Mouse (Mus musculus) embryo, embryonic 9.5 days (tissue): ENCODE data around the gene Gpr143.
"Not testable (repeated sequence)": the region's sequence is repeated elsewhere in the genome, so short reads cannot be mapped to it uniquely, and the experiment has no call there.

Experiments used
- DNase-seq: peaks from one replicate; pipeline ENCODE4 v3.0.0-alpha.2; 2017; ENCODE audit errors: extremely low spot score

The Gpr143 gene

GRCm38 (mm10) chrX:152781720-152782403 lies at the start of gene Gpr143:
Gene Gpr143 (plus strand): TSS chrX:152781921.
- peak; percentile 4 for DNase-seq

DNA sequence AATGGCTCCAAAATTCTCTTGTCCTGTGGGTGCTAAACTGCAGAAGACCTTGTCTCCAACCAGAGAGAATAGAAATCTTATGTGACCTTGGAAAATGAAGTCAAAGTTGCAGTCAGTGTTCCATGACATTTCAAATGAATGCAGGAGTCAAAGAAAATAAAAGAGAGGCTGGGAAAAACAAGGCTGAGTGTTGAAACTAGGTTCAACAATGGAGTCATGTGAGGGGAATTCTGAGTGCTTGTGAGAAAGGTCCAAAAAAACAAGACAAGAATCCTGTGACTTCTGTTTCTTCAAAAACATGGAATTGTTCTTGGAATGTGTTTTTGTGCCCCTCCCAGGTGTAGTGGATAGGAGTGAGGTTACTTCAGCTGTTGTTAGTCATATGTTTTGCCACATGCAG lies 46.4 kb upstream of the Gpr143 start:
- DNase-seq, result no peak

DNA sequence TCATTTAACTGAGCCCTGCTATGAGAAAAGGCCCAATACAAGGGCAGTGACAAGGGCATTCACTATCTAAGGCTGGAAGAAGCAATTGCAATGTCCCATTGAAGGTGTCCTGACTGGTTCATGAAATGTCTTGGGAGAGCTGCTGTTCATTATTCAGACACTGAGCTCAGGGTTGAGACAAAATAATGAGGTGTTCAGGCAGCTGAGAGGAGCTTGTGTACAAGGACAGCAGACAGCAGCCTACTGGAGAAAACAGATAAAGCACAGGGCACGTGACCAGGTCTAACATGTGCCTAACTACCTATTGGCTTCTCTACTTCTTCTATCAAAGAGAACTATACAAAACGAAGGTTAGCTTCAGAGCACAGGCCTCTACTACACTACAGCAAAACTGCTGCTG lies 43.5 kb upstream of the Gpr143 start:
- DNase-seq, result no peak

- DNase-seq, result no peak
These were observed 42.9 kb upstream of the Gpr143 start for GRCm38 (mm10) chrX:152738759-152739368.

- no peak for DNase-seq
These were observed 38.1 kb upstream of the Gpr143 start for GRCm38 (mm10) chrX:152743642-152744041.

- no peak for DNase-seq
These were observed 35.8 kb upstream of the Gpr143 start for GRCm38 (mm10) chrX:152745925-152746324.

DNA sequence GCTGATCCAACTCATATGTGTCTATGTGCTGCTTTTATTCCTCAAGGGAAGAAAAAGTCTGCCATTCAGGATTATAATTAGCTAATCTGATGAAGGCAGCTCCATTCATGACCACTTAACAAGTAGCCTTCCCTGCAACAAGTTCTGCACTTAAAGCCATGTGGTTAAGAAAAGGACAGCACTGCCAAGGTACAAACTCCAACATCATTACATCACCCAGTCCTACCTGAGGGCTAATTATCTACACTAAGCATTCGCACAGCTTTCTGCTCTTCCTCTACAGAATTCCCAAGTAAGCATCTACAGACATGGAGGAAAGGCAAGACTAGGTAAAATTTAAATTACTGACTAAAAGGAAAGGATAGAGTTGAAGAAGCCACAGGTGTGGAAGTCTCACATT lies 25.9 kb upstream of the Gpr143 start:
- no peak for DNase-seq

GRCm38 (mm10) chrX:152756293-152756692 lies 25.4 kb upstream of the Gpr143 start:
- no peak for DNase-seq

- no peak for DNase-seq
These were observed 19.3 kb upstream of the Gpr143 start for GRCm38 (mm10) chrX:152762437-152762836.

DNA sequence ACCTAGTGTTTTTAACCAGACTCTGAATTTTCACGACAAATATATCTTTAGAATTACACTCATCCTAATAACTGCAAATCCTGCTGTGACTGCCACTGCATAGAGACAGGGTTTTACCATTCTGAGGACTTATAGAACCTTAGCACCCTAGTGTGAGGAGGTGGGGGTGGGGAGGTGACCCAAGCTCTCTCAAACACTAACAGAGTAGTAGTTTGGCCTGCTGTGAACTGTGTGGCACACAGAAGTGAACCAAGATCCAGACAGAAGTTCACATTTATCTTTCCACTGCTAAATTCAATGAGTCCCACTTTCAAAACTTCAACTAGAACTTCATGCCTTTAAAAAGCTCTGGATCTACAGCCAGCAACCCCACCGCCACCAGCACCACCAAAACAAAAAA lies 18.9 kb upstream of the Gpr143 start:
- DNase-seq, result no peak

DNA sequence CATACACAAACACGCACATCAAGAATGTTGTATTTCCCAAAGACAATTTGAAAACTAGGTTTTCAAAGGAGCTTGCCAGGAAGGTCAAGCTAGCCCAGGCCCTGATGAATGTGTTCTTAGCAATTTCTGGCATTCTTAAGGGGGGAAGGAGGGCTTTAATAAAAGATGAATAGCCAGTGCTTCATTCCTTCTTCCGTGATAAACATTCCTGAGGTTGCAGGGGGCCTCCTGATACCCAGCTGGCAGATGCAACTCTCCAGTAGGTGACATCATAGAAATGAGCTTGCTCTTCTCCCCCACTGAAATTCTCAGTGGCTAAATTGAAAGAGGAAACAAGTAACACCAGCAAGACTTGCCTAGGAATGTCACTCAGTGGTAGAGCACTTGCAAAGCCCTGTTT lies 17.6 kb upstream of the Gpr143 start:
- DNase-seq, result no peak

DNA sequence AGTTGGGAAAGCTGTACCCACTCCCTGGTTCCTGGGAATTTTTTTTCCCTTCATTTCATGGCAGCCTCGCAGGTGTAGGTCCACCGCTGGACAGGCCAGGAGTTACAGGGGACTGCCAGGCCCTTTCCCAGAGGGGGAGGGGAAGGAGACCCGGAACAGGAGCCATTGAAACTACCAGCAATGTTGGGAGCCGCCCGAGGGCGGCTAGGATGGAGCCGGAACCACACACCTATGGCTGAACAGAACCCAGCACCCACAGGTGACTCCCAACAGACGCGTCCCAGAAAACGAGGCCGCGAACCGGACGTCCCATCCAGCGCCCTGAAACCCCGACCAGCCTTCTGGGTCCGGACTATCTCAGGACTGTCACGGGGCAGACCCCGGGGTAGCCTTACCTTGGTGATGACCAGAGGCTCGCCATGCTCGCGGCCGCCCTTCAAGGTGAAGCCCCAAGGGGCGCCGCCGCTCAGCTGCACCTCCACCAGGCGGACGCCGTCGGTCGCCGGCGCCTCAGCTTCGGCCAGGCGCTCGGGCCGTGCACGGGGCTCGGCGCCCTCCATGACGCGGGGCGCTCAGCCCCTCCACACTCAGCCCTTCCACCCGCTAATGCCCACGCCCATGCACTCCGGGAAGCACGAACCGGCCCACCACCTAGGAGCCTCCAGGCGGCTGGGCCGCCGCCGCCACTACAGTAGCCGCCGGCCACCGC lies 12.7 kb upstream of the Gpr143 start, which contains the start of gene Shroom2:
Gene Shroom2 (minus strand): TSS at position 575 of the 709 bp plus-strand sequence.
- peak; percentile 27 for DNase-seq

GRCm38 (mm10) chrX:152769600-152770157 lies 12.0 kb upstream of the Gpr143 start:
- DNase-seq, result peak; percentile 79

DNA sequence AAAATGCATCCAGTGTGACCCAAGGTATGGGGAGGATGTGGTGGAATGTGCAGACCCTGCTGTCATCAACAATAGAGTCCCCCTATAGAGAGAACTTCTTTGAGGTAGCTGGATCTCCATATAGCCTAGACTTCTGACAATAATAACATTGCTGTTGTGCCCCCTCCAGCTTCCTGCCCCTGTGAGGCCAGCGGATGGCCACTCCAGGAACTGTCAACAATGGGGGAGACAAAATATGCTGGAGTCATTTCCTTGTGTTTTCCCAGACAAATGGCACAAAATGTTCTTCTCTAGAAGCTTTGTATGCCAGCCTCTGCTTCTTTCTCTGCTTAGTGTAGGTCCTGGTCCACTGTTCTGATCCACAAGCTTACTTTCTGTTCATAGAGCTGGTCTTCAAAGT lies 6.4 kb downstream of the Gpr143 start:
- DNase-seq, result no peak

DNA sequence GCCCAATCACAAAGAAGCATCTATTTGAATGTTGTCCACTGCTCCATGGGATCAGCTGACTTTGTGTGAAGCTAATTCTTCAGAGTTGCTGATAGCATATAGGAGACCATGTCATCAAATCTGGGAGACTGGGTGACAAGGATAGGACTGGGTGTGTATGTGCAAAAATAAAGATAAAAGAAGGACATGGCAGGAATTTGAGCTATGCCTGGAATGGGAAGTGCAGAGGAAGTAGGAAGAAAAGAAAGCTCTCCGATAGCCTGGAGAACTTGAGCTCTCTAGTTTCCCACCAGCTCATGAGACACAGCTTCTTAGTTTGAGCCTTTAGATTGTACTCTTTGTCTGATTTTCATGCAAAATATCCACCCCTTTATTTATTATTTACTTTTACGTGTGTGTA lies 6.9 kb downstream of the Gpr143 start:
- no peak for DNase-seq

- DNase-seq, result no peak
These were observed 23.6 kb downstream of the Gpr143 start for GRCm38 (mm10) chrX:152805317-152805716.

DNA sequence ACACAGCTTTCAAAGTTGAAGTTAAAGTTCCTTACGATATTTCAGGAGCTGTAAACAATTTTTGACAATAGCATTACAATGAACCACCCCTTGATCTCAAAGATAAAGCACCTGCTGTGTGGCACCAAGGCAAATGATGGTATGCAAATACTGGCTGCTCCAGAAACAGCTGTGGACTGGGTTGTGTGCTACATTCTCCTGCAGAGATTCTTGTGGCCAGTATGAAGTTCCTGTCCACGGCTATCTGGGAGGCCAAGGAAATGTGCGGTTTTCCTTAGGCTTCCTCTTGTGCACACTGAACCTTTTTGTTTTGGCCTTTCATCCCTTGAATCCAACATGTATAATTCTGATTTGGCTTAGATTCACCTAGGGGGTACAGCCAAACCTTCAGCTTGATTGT lies 31.6 kb downstream of the Gpr143 start:
- no peak for DNase-seq

DNA sequence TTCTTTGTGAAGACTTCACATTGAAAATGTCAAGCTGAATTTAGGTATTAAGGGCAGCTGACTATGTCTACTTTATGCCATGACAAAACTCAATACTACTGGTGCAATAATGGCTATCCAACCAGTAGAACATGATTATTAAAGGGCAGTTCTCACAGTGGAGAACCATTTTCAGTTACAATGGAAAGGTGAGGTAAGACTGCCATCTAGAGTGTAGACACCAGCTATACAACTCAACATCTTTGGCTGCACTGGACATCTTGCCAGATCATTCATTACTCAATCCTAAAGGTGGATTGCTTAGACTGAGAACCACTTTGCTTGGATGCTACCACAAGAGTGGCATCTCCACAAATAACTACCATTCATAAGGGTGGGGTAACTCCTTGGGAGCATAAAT lies 37.3 kb downstream of the Gpr143 start:
- DNase-seq, result no peak

- not testable (repeated sequence) for DNase-seq
These were observed 49.4 kb downstream of the Gpr143 start for GRCm38 (mm10) chrX:152831003-152831550.

DNA sequence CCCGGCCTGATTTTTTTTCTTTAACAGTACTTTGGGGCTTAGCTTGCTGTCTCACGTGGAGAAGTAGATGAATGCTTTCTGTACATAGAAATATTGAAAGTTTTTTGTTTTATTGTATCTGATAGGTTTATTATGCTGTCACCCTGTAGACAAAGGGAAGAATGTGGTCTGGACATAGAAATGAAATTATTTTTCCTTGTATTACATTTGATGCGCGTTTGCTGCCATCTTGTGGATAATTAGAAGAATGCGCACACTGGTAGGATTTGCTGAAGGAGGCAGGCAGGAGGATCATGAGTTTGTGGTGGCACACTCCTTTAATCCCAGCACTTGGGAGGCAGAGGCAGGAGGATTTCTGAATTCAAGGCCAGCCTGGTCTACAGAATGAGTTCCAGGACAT lies 53.2 kb downstream of the Gpr143 start:
- peak; percentile 12 for DNase-seq

- DNase-seq, result no peak
These were observed 73.5 kb downstream of the Gpr143 start for GRCm38 (mm10) chrX:152855076-152855772.
